Mouse (Mus musculus): ENCODE data around the gene Entpd7. TPM values are rescaled to one million over a fixed set of nuclear protein-coding genes. Genes with fewer than 3 reads are reported as not detected.
A peak's percentile ranks its signal among the peaks of the same experiment; 100 is the strongest.

Entpd7 gene
- total and polyA plus RNA-seq, 2 experiments from 2014 or later: 8.4 to 9.3 TPM

- peak overlapping the region; percentile 98 for H3K4me3 ChIP-seq (ENCODE audit: low read depth, low read length)
- H3K36me3 ChIP-seq (ENCODE audit: insufficient read depth): no peaks in the 10 kb centered on the region
- no peak for TF ChIP-seq CTCF (IDR thresholded peaks at IDR 0.05; ENCODE audit: low read depth)
- H3K27me3 ChIP-seq (ENCODE audit: insufficient read depth, low read length): no peaks in the 10 kb centered on the region
- ATAC-seq (no peak), DNase-seq (no peak)
- peak overlapping the region; percentile 81 for H3K27ac ChIP-seq (ENCODE audit: low read depth, low read length)
- peaks cover 17% of the 10 kb centered on the region for H3K4me1 ChIP-seq (ENCODE audit: insufficient read depth)
- WGBS: 1% methylated on average over 24 of the region's 29 CpGs
- H3K9ac ChIP-seq: peak overlapping the region; percentile 89
- no peaks in the 10 kb centered on the region for H3K9me3 ChIP-seq (ENCODE audit: low read length)
- peak overlapping the region; percentile 77 for H3K4me2 ChIP-seq (ENCODE audit: low read depth)
These were observed 15.2 kb upstream of the Entpd7 start for GRCm38 (mm10) chr19:43674316-43674689.

GRCm38 (mm10) chr19:43674730-43675524 lies 14.5 kb upstream of the Entpd7 start, which contains the start of gene Slc25a28:
Gene Slc25a28, minus strand, starts transcription at chr19:43674881.
- WGBS: 2% methylated on average over 69 of the region's 79 CpGs
- ATAC-seq (peak; percentile 96), DNase-seq (peak; percentile 98)
- H3K36me3 ChIP-seq (ENCODE audit: insufficient read depth): no peaks in the 10 kb centered on the region
- no peaks in the 10 kb centered on the region for H3K27me3 ChIP-seq (ENCODE audit: insufficient read depth, low read length)
- peaks cover 17% of the 10 kb centered on the region for H3K4me1 ChIP-seq (ENCODE audit: insufficient read depth)
- H3K4me2 ChIP-seq (ENCODE audit: low read depth): peak within 1 kb of the TSS; percentile 89
- TF ChIP-seq CTCF (IDR thresholded peaks at IDR 0.05; ENCODE audit: low read depth): peak; percentile 92
- peak within 1 kb of the TSS; percentile 98 for H3K4me3 ChIP-seq (ENCODE audit: low read depth, low read length)
- peak within 1 kb of the TSS; percentile 89 for H3K9ac ChIP-seq
- H3K9me3 ChIP-seq (ENCODE audit: low read length): no peaks in the 10 kb centered on the region
- peak within 1 kb of the TSS; percentile 96 for H3K27ac ChIP-seq (ENCODE audit: low read depth, low read length)

- Histone ChIP-seq H3K4me2 (ENCODE audit: low read depth) (peak overlapping the region; percentile 89), H3K27me3 (ENCODE audit: insufficient read depth, low read length) (no peaks in the 10 kb centered on the region), H3K9ac (peak overlapping the region; percentile 67), H3K4me3 (ENCODE audit: low read depth, low read length) (peak overlapping the region; percentile 98), H3K36me3 (ENCODE audit: insufficient read depth) (no peaks in the 10 kb centered on the region), H3K27ac (ENCODE audit: low read depth, low read length) (peak overlapping the region; percentile 96), H3K4me1 (ENCODE audit: insufficient read depth) (peaks cover 17% of the 10 kb centered on the region), H3K9me3 (ENCODE audit: low read length) (no peaks in the 10 kb centered on the region)
- TF ChIP-seq CTCF (IDR thresholded peaks at IDR 0.05; ENCODE audit: low read depth): no peak
- 1% methylated on average over 43 of the region's 43 CpGs for WGBS
- ATAC-seq (no peak), DNase-seq (peak; percentile 70)
These were observed 13.7 kb upstream of the Entpd7 start for GRCm38 (mm10) chr19:43675525-43676400.

DNA sequence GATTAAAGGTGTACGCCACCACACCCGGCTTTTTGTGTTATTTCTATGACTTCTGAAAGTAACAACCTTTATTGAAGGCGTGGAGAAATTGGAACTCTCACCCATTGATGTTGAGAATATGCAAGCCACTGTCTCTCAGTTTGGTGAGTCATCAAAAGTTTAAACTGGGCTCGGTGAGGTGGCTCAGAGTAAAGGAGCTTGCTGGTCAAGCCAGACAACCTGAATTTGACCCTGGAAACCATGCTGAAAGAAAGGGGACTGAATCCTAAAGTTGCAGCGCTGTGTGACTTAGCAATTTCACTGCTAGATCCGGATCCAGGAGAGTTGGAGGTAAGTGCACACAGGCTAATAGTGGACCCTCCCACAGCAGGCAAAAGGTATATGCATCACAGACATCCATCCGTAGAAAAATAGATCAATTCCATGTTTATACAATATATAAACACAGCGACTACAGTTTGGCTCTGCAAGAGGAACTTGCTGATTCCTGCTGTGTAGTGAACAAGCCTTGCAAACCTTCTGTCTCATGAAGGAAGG lies 10.9 kb upstream of the Entpd7 start:
- H3K4me1 ChIP-seq (ENCODE audit: insufficient read depth): peaks cover 10% of the 10 kb centered on the region
- ATAC-seq: no peak
- no peaks in the 10 kb centered on the region for H3K9me3 ChIP-seq (ENCODE audit: low read length)
- WGBS: 81% methylated on average over 8 of the region's 8 CpGs
- H3K4me2 ChIP-seq (ENCODE audit: low read depth): no peak overlapping the region
- H3K9ac ChIP-seq: no peak overlapping the region
- H3K27ac ChIP-seq (ENCODE audit: low read depth, low read length): no peak overlapping the region
- H3K36me3 ChIP-seq (ENCODE audit: insufficient read depth): no peaks in the 10 kb centered on the region
- no peak overlapping the region for H3K4me3 ChIP-seq (ENCODE audit: low read depth, low read length)
- DNase-seq: no peak
- H3K27me3 ChIP-seq (ENCODE audit: insufficient read depth, low read length): no peaks in the 10 kb centered on the region
- TF ChIP-seq CTCF (IDR thresholded peaks at IDR 0.05; ENCODE audit: low read depth): no peak

DNA sequence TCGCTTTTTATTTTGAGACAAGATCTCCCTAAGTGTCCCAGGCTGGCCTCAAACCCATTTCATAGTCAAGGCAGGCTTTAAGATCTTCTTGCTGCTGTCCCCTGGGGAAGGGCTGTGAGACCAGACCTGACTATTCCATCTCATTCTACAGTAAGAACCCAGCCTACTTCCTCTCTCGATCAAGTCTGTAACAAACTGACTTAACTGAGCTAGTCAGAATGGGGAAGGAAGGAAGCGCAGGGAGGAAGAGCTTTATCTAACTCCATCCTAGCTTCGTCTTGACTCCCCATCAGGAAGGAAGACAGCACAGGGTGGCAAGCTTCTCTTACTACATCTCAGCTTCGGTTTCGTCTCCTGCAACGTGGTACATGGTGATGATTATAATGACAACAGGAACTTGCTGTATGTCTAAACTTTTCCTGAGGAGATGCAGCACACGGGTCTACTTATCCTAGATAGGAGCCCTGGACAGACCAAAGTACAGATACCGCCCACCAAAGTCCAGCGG lies 9.9 kb upstream of the Entpd7 start:
- Histone ChIP-seq H3K36me3 (ENCODE audit: insufficient read depth) (no peaks in the 10 kb centered on the region), H3K27me3 (ENCODE audit: insufficient read depth, low read length) (no peaks in the 10 kb centered on the region), H3K9ac (no peak overlapping the region), H3K4me3 (ENCODE audit: low read depth, low read length) (no peak overlapping the region), H3K27ac (ENCODE audit: low read depth, low read length) (no peak overlapping the region), H3K4me2 (ENCODE audit: low read depth) (no peak overlapping the region), H3K4me1 (ENCODE audit: insufficient read depth) (peaks cover 6% of the 10 kb centered on the region; the same call in 1 of the 2 replicates), H3K9me3 (ENCODE audit: low read length) (no peaks in the 10 kb centered on the region)
- WGBS: 87% methylated on average over 10 of the region's 10 CpGs
- ATAC-seq (no peak), DNase-seq (no peak)
- no peak for TF ChIP-seq CTCF (IDR thresholded peaks at IDR 0.05; ENCODE audit: low read depth)

DNA sequence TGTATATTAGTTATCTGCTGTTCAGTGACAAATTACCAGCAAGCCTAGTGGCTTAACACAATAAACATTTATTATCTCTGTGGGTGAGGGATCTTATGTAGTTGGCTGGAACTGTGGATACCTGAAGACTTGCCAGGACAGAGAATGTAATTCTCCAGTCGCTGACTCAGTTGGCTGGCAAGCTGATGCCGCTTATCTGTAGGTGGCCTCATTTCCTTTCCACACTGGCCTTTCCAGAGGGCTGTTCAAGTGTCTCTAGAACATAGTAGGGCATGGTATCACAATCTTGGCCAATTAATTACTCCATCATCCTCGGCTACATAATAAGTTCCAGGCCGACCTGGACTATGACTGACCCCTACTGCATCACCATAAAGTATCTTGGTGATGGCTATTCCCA lies 7.9 kb upstream of the Entpd7 start:
- 88% methylated on average over 4 of the region's 4 CpGs for WGBS
- H3K27me3 ChIP-seq (ENCODE audit: insufficient read depth, low read length): no peaks in the 10 kb centered on the region
- no peak overlapping the region for H3K9ac ChIP-seq
- peaks cover under 1% of the 10 kb centered on the region; the same call in 1 of the 2 replicates for H3K4me1 ChIP-seq (ENCODE audit: insufficient read depth)
- H3K9me3 ChIP-seq (ENCODE audit: low read length): no peaks in the 10 kb centered on the region
- no peak overlapping the region for H3K27ac ChIP-seq (ENCODE audit: low read depth, low read length)
- no peaks in the 10 kb centered on the region for H3K36me3 ChIP-seq (ENCODE audit: insufficient read depth)
- no peak for DNase-seq
- no peak overlapping the region for H3K4me2 ChIP-seq (ENCODE audit: low read depth)
- no peak for ATAC-seq
- H3K4me3 ChIP-seq (ENCODE audit: low read depth, low read length): no peak overlapping the region
- no peak for TF ChIP-seq CTCF (IDR thresholded peaks at IDR 0.05; ENCODE audit: low read depth)
